Mouse (Mus musculus): ENCODE results near the gene Pkhd1.

DNA sequence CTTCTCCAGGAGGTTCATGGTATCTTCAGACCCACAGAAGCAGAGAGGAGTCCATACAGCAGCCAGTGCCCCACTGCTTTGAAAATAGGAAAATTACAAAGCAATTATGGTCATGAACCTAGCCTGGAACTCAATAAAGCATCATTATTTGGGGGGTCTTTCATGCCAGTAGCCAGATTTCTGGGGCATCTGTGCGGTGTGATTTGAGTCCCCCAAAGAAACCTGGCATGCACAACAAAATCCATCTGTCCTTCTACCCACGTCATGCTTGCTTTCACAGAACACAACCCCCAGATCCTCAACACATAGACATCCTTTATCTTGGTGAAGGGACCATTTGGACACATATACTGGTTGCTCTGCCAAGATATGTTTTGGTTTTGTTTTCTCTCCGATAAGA, 316.2 kb downstream of the Pkhd1 start:
- TF ChIP-seq FLI1 (IDR thresholded peaks at IDR 0.05; ENCODE audit: low read length) (no peak), GATA1 (IDR thresholded peaks at IDR 0.05; ENCODE audit: borderline replicate concordance, low read length) (no peak)

Measured in megakaryocyte, embryonic 14.5 days (primary cell).